In genomic region chr9:44900402-44900801, GRCm38 (mm10) we compare ENCODE assay signal across 12 mouse cellular contexts. TPM values are rescaled to one million over a fixed set of nuclear protein-coding genes. Genes with fewer than 3 reads are reported as not detected.
A peak's percentile ranks its signal among the peaks of the same experiment; 100 is the strongest.
DNase-seq lines count a peak whose midpoint lies in the region; ATAC-seq and TF ChIP-seq lines count a peak whose summit lies in the region.
"Had no signal": no experiment of that assay in that cellular context is flagged by ENCODE, and none has a peak within 500 bp of the region (broad histone marks: within the 10 kb centered on the region; RNA-seq: fewer than 3 reads in every experiment).

No protein-coding gene starts in this region.

- no peak overlapping the region for H3K4me2 ChIP-seq in lung, postnatal 0 days (replicated peaks; ENCODE audit: low read depth, low read length)
- H3K4me2 ChIP-seq: embryonic facial prominence, embryonic 12.5 days; hindbrain, embryonic 12.5 days; limb, embryonic 12.5 days had no signal

- no peak for DNase-seq in kidney, adult 2 months
- DNase-seq in kidney, adult 18-20 months = no peak
- no peak for DNase-seq in lung, postnatal 0 days (ENCODE audit: low spot score)
- no peak for DNase-seq in lung, postnatal 4 days
- DNase-seq in Patski (ENCODE audit: low read depth, low spot score) = no peak
- DNase-seq in adipocyte (ENCODE audit: low spot score) = no peak
- DNase-seq: cerebellum, adult 9-10 months had no signal

- no peaks in the 10 kb centered on the region for H3K27me3 ChIP-seq in kidney, adult 2 months (replicated peaks; ENCODE audit: control insufficient read depth, insufficient read depth, low read length)
- H3K27me3 ChIP-seq in lung, postnatal 0 days (replicated peaks; ENCODE audit: insufficient read depth, low read length) = no peaks in the 10 kb centered on the region
- H3K27me3 ChIP-seq in Patski = no peaks in the 10 kb centered on the region
- H3K27me3 ChIP-seq in small intestine, adult 2 months (ENCODE audit: control insufficient read depth, insufficient read depth, low read length) = no peaks in the 10 kb centered on the region
- H3K27me3 ChIP-seq: embryonic facial prominence, embryonic 12.5 days; hindbrain, embryonic 12.5 days; limb, embryonic 12.5 days had no signal

- 45% methylated on average over 4 of the region's 4 CpGs for WGBS in kidney, adult 2 months
- 64% methylated on average over 4 of the region's 4 CpGs for WGBS in lung, postnatal 0 days
- WGBS in small intestine, adult 2 months = 60% methylated on average over 4 of the region's 4 CpGs

- TF ChIP-seq POLR2A in kidney, adult 2 months (IDR thresholded peaks at IDR 0.05; ENCODE audit: low read depth, low read length) = no peak
- TF ChIP-seq POLR2A in small intestine, adult 2 months (IDR thresholded peaks at IDR 0.05; ENCODE audit: low read depth, low read length) = no peak

- peak; percentile 54 for TF ChIP-seq CTCF in kidney, adult 2 months (conservative IDR thresholded peaks at IDR 0.05; ENCODE audit: insufficient read depth, insufficient read length, low read depth, low read length)
- TF ChIP-seq CTCF in lung, postnatal 0 days (IDR thresholded peaks at IDR 0.05) = peak; percentile 49
- TF ChIP-seq CTCF in Patski (IDR thresholded peaks at IDR 0.05) = peak; percentile 70
- TF ChIP-seq CTCF in small intestine, adult 2 months (IDR thresholded peaks at IDR 0.05; ENCODE audit: extremely low read depth, insufficient read length, insufficient replicate concordance, low read depth, low read length) = peak; percentile 18; the same call in 1 of the 2 replicates

- no peak for TF ChIP-seq EP300 in lung, postnatal 0 days (IDR thresholded peaks at IDR 0.05)

- ATAC-seq in lung, postnatal 0 days = no peak
- ATAC-seq in Patski = no peak

- no peaks in the 10 kb centered on the region for H3K36me3 ChIP-seq in kidney, adult 2 months (ENCODE audit: control insufficient read depth, insufficient read depth, low read length)
- H3K36me3 ChIP-seq in lung, postnatal 0 days (ENCODE audit: insufficient read depth, low read length) = no peaks in the 10 kb centered on the region
- H3K36me3 ChIP-seq in small intestine, adult 2 months (ENCODE audit: control insufficient read depth, insufficient read depth, low read length) = no peaks in the 10 kb centered on the region
- H3K36me3 ChIP-seq: embryonic facial prominence, embryonic 12.5 days; forebrain, embryonic 10.5 days; hindbrain, embryonic 12.5 days; limb, embryonic 12.5 days had no signal

- H3K27ac ChIP-seq in kidney, adult 2 months (ENCODE audit: insufficient read depth, low read depth, low read length) = no peak overlapping the region
- H3K27ac ChIP-seq in lung, postnatal 0 days (ENCODE audit: low read length) = no peak overlapping the region
- no peak overlapping the region for H3K27ac ChIP-seq in small intestine, adult 2 months (ENCODE audit: insufficient read depth, low read depth, low read length)
- H3K27ac ChIP-seq: embryonic facial prominence, embryonic 12.5 days; forebrain, embryonic 10.5 days; hindbrain, embryonic 12.5 days; limb, embryonic 12.5 days had no signal

- peaks cover 19% of the 10 kb centered on the region; the same call in 1 of the 2 replicates for H3K4me1 ChIP-seq in kidney, adult 2 months (ENCODE audit: control insufficient read depth, insufficient read depth, low read length)
- no peaks in the 10 kb centered on the region for H3K4me1 ChIP-seq in lung, postnatal 0 days (ENCODE audit: insufficient read depth, low read depth, low read length)
- H3K4me1 ChIP-seq in small intestine, adult 2 months (ENCODE audit: control insufficient read depth, insufficient read depth, insufficient read length, low read length) = no peaks in the 10 kb centered on the region; the same call in 1 of the 2 replicates
- H3K4me1 ChIP-seq: embryonic facial prominence, embryonic 12.5 days; forebrain, embryonic 10.5 days; hindbrain, embryonic 12.5 days; limb, embryonic 12.5 days had no signal

- in situ Hi-C loops in Patski (cut with MboI; ENCODE audit: low pct_unique_long_range_greater_than_20kb) = no loop called here

- H3K9ac ChIP-seq in lung, postnatal 0 days (replicated peaks; ENCODE audit: low read depth) = no peak overlapping the region
- H3K9ac ChIP-seq: embryonic facial prominence, embryonic 12.5 days; hindbrain, embryonic 12.5 days; limb, embryonic 12.5 days had no signal

- POLR2A ChIA-PET in Patski (lab: Charles Lee) = no interaction called here

- no peaks in the 10 kb centered on the region for H3K9me3 ChIP-seq in lung, postnatal 0 days (ENCODE audit: low read length)
- H3K9me3 ChIP-seq: embryonic facial prominence, embryonic 12.5 days; forebrain, embryonic 10.5 days; hindbrain, embryonic 12.5 days; limb, embryonic 12.5 days had no signal

- CTCF ChIA-PET in Patski (lab: Charles Lee) = interaction anchor here (0.8 to 1.6 kb wide), 4 partner anchors 25 to 75 kb away, joined by 3 to 4 read pairs (median 3); no protein-coding TSS in a partner anchor

- H3K4me3 ChIP-seq in kidney, adult 2 months (ENCODE audit: insufficient read depth, low read depth, low read length) = no peak overlapping the region
- no peak overlapping the region for H3K4me3 ChIP-seq in lung, postnatal 0 days (ENCODE audit: low read depth, low read length)
- H3K4me3 ChIP-seq in small intestine, adult 2 months (ENCODE audit: low read depth, low read length) = no peak overlapping the region
- H3K4me3 ChIP-seq: embryonic facial prominence, embryonic 12.5 days; forebrain, embryonic 10.5 days; hindbrain, embryonic 12.5 days; limb, embryonic 12.5 days had no signal

RNA-seq across cellular contexts. Expression of gene Kmt2a, which starts 19.3 kb away (rescaled TPM):
- 12.1 and 13.9 TPM in 2 replicates for polyA plus RNA-seq in kidney, adult 2 months (2012; rRNA removed)
- polyA plus RNA-seq in lung, postnatal 0 days (2015; fragmentation: Nextera tagmentation; extraction: Ambion mirVana) = 6.9 and 8.1 TPM in 2 replicates
- polyA plus RNA-seq in Patski (2021) = 22.2 TPM
- polyA plus RNA-seq in small intestine, adult 2 months (2012; rRNA removed) = 6.8 and 12.2 TPM in 2 replicates

RNA-seq across cellular contexts. Expression of gene Atp5l, which starts 20.1 kb away (rescaled TPM):
- 732 and 924 TPM in 2 replicates for polyA plus RNA-seq in kidney, adult 2 months (2012; rRNA removed)
- polyA plus RNA-seq in lung, postnatal 0 days (2015; fragmentation: Nextera tagmentation; extraction: Ambion mirVana) = 663 and 736 TPM in 2 replicates
- 440 TPM for polyA plus RNA-seq in Patski (2021)
- polyA plus RNA-seq in small intestine, adult 2 months (2012; rRNA removed) = 72.7 and 102 TPM in 2 replicates

Comparison
In these comparisons a context has a peak if more than half of its experiments do, and no peak if none do; other contexts are left out.
1. CTCF ChIP-seq: peak in every context shown above with its lines; median percentile 70 in Patski; 54 in kidney, adult 2 months; 49 in lung, postnatal 0 days; 18 in small intestine, adult 2 months.